Mouse (Mus musculus): ENCODE measurements around the gene Mcts2.

GRCm38 (mm10) chr2:152703596-152704255 lies 16.9 kb downstream of the Mcts2 start:
- no peak for TF ChIP-seq CTCF (IDR thresholded peaks at IDR 0.05; ENCODE audit: insufficient read depth, low read depth, low read length)
- TF ChIP-seq POLR2A (IDR thresholded peaks at IDR 0.05; ENCODE audit: insufficient read depth, low read depth, low read length): no peak

Data from olfactory bulb, adult 2 months (tissue).